Mouse (Mus musculus): ENCODE measurements at regions not wholly inside any gene's neighbourhood (a gene's known extent, or its start where the extent isn't known, plus 50 kb on each side); places are given as distances from the start of the nearest gene placed in this dataset.

DNA sequence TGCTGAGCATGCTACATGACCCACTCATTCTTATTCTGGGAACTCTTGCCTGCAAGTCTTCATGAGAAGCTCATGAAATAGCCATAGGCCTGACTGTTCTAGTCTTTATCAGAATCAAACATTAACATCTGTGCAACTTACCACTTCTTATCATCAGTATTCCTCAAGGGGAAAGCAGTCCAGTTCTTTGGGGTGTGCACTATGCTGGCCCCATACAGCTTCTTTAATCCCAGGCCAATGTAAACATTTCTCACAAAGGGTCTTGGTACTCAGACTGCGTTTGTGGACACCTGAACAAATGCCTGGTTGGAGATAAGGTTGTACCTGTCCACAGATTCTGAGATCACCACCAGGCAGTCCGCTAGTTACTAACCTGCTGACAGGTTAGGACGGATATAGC, 51.3 kb downstream of the 3110018I06Rik start:
- no peak for DNase-seq
- intact Hi-C loops (cut with DNase I) = no loop called here

DNA sequence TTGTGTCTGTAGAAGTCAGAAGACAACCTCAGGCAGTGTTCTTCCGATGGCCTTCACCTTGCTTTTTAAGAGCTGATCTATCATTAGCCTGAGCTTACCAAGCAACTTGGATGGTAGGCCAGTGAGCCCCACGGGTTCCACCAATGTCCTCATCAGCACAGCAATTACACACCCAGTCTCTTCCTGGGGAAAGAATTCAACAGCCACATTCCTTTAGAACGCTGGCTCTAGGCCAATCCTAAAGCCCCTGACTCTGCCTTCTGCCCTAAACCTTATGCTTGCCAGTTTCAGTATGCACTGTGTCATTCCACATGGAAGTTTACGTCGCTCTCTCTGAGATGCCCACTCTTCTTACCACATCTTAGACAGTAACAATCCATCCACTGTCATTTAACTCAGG, 52.8 kb downstream of the 3110018I06Rik start:
- intact Hi-C loops (cut with DNase I) = no loop called here
- no peak for DNase-seq

GRCm38 (mm10) chr12:107547194-107547885, 58.9 kb downstream of the 3110018I06Rik start:
- DNase-seq = no peak
- intact Hi-C loops (cut with DNase I) = no loop called here

DNA sequence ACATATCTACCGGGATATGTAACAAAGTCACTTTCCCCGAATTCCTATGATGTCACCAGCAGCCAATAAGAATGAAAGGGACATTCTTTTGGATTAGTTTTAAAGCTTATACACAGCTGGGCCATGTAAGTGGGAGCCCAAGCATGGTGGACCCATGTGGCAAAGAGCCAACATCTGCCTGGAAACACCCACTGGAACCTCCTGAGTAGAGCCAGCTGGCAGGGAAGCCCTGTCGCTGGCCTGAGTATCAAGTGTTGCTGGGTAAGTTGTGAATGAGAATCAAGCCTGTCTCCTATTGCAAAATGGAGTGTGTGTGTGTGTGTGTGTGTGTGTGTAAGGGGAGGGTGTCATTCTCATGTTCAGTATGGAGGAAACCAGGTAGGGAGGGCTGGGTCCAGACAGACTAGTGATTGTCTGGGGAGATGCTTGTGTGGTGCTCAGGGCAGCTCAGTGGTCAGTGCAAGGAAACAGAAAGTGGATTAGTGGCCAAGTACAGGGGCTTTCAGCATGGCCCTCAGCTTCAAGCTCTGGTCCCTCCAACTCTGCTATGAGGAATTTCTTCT, 59.5 kb downstream of the 3110018I06Rik start:
- intact Hi-C loops (cut with DNase I) = no loop called here
- DNase-seq = no peak

GRCm38 (mm10) chr12:107549452-107550296, 61.2 kb downstream of the 3110018I06Rik start:
- no peak for DNase-seq
- intact Hi-C loops (cut with DNase I) = no loop called here

- DNase-seq = no peak
- intact Hi-C loops (cut with DNase I) = no loop called here
Observed at GRCm38 (mm10) chr12:107559191-107559590, 70.8 kb downstream of the 3110018I06Rik start.

DNA sequence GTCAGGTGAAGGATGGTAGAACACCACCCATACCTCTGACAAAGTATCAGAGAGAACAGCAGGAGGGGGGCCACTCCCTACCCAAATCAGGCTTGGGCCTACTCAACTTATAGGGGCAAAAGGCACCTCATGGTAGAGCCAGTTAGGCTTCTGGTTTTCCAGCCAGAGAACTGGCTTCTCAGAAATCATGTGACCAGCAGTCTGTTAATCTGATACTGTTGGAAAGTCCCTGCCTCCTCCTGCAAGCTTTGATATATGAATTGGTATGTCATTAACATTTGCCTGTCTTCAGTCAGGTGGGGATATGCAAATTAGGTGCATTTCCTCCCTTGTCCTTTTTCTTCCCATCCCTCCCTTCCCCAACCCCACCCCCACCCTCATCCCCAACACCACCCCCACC, 71.7 kb downstream of the 3110018I06Rik start:
- intact Hi-C loops (cut with DNase I) = loop anchor here (10.0 kb wide), 1 partner anchor 495 kb away; no protein-coding TSS in a partner anchor
- DNase-seq = no peak

DNA sequence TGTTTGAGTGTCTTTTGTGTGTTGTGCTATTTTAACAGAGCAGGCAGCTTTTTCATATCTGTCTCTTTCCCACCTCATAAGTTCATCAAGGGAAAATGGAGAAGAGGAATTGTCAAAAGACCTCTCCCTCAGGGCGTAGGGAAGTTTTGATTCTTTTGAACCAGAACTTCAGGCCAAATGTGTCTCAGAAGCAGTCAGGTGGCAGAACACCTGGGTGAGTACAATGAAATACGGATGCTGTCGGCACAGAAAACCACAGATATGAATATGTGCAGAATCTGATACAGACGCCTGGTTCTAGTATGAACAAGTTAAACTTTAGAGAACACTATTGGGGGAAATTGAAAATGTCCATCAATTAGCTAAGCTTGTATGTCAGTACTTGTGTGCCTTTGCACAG, 84.2 kb downstream of the 3110018I06Rik start:
- intact Hi-C loops (cut with DNase I) = no loop called here
- no peak for DNase-seq

DNA sequence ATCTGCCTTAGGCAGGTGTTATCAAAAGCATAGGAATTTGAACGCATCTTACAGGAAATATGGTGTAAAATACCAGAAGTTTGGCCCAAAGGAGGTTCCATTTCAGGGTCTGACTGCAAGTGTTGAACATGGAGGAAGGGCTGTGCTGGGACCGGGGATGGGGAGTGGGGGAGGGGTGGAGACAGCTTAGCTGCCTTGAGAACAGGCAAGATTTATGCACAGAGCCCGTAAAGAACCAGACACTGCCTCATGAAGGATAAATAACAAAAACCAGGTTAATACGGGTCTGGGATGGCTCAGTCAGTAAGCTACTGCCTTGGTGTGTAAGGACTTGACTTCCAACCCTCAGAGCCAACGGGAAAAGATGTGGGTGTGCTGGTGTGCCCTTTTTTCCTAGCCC, 91.1 kb downstream of the 3110018I06Rik start:
- intact Hi-C loops (cut with DNase I) = no loop called here
- no peak for DNase-seq

GRCm38 (mm10) chr12:107583151-107583720, 94.8 kb downstream of the 3110018I06Rik start:
- intact Hi-C loops (cut with DNase I) = no loop called here
- DNase-seq = no peak

DNA sequence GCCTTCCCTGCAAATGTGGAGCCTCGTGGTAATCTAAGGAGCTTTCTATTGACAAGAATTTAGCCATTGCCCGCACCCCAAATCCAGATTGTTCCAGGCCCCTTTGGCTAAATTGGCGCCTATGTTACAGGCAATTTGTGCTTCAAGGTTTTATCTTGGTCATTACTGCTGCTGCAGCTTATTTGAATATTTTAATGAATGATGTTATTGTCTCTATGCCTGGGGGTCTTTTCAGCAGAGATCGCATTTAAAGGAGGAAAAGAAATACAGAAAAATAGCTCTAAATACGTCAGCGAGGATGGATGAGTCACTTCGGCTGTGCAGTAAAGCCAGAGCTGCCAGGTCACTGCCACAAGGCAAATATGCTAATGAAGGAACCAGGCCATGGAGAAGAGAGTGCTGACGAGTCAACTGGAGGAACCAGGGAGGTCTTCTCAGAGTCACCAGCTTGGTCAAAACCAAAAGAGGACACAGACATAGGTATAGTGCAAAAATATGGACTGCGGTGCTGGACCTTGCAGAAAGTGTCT, 97.3 kb downstream of the 3110018I06Rik start:
- DNase-seq = no peak
- intact Hi-C loops (cut with DNase I) = no loop called here

GRCm38 (mm10) chr12:107596236-107596635, 107.8 kb downstream of the 3110018I06Rik start:
- intact Hi-C loops (cut with DNase I) = no loop called here
- DNase-seq = no peak

DNA sequence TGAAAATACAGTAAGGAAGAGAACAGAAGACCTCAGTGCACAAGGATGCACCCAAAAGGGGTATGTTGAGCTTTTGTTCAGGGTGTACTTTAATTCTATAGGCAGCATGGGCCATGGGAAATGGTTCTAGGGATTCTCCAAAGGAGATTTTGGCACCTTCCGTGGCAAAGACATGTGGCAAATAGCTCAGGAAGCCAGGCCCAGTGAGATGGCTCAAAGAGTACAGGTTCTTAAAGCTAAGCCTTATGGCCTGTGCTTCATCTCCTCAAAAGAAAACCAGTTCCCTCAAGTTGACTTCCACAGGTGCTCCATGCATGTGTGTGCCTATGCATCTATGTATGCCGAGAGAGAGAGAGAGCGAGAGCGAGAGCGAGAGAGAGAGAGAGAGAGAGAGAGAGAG, 112.1 kb downstream of the 3110018I06Rik start:
- intact Hi-C loops (cut with DNase I) = no loop called here
- DNase-seq = no peak

GRCm38 (mm10) chr12:107608966-107609365, 120.5 kb downstream of the 3110018I06Rik start:
- no peak for DNase-seq
- intact Hi-C loops (cut with DNase I) = no loop called here

DNA sequence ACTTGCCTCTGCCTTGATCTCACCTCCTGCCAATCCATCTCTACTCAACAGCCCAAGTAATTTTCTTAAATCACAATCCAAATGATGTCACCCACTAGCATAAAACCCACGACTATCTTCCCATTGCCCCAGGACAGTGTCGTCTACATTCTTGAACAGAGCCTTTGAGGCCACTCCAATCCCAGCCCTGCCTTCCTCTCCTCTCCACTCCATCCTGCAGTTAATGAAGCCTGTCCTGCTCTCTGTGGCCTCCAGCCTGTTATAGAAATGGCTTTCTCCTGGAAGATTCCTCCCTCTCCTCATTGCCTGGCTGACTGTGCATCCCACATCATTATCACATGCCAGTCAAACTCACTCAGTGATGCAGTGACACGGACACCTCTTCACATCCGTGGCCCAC, 121.6 kb downstream of the 3110018I06Rik start:
- intact Hi-C loops (cut with DNase I) = no loop called here
- DNase-seq = no peak

DNA sequence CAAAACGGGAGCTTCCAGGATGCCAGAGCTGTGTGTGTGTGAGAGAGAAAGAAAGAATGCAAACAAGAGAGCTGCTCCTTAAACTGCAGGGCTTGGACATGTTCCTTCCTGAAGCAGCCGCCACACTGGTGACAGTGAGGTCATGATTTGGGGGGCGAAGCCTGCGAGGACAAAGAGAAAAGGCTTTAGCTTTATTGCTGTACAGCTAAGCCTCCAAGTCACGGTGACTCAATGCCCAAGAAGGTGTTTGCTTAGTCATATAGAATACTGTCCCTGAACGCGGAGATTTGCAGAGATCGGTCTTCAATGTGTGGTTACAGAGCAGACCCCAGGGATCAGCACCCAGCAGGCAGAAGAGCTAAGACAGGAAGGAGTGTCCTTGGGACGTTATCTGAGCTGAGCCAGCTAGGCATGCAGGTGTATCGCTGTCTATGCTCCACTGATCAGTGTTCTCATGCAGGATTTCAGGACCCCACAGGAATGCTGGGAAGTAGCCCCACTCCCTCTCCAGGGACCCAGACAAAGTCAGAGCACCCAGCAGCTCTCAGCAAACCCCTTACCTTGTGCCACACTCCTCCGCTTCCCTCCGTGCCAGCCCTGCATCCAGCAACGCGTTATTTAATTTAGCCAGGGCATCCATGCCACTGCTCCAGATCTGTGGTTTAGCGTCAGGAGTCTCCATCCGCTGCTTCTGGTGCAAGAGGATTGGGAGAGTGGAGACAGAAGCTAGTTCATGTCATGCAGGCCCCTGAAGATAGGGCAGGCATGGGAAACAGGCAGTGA, 129.0 kb downstream of the 3110018I06Rik start:
- intact Hi-C loops (cut with DNase I) = no loop called here
- no peak for DNase-seq

DNA sequence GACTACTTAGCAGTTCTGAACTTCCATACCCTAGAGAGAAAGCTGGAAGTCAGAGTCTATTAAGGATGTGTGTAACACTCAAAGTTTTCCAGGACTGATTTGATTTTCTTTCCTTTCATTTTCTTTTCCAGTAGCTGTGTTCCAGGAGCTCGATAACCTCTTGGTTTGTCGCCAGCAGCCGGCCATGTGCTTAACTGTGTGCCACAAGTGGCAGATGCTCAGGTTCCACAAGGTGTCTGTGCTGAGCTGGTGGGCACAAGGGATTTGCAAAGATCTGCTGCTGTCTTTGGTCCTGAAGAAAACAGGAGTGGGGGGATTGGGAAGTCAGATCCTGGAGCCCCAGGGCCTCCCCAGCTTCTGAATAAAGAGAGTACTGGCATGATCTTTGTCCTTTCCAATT, 136.0 kb downstream of the 3110018I06Rik start:
- intact Hi-C loops (cut with DNase I) = no loop called here
- no peak for DNase-seq

- intact Hi-C loops (cut with DNase I) = no loop called here
- DNase-seq = no peak
Observed at GRCm38 (mm10) chr12:107648008-107648407, 159.6 kb downstream of the 3110018I06Rik start.

- DNase-seq = no peak
- intact Hi-C loops (cut with DNase I) = no loop called here
Observed at GRCm38 (mm10) chr12:107652126-107652728, 163.8 kb downstream of the 3110018I06Rik start.

GRCm38 (mm10) chr12:107653131-107653530, 164.7 kb downstream of the 3110018I06Rik start:
- no peak for DNase-seq
- intact Hi-C loops (cut with DNase I) = no loop called here

Data from heart, postnatal 36 days (tissue).